Mouse (Mus musculus): ENCODE results near the gene Palld. TPM values are rescaled to one million over a fixed set of nuclear protein-coding genes. Genes with fewer than 3 reads are reported as not detected.
A peak's percentile ranks its signal among the peaks of the same experiment; 100 is the strongest.

Gene Palld
- polyA plus RNA-seq, 1 experiment from 2014 or later: 62.3 TPM

- Histone ChIP-seq H3K9ac (ENCODE audit: low read depth, low read length) (no peak overlapping the region), H3K36me3 (ENCODE audit: control insufficient read depth, insufficient read depth) (no peaks in the 10 kb centered on the region; the same call in 1 of the 2 replicates), H3K27ac (ENCODE audit: low read depth, low read length) (peak overlapping the region; percentile 87), H3K4me3 (ENCODE audit: low read depth, low read length) (no peak overlapping the region), H3K9me3 (ENCODE audit: control insufficient read depth) (no peaks in the 10 kb centered on the region), H3K4me1 (replicated peaks; ENCODE audit: control insufficient read depth, insufficient read depth, low read length) (peaks cover 11% of the 10 kb centered on the region), H3K4me2 (replicated peaks; ENCODE audit: low read depth) (peak overlapping the region; percentile 31), H3K27me3 (replicated peaks; ENCODE audit: control insufficient read depth, insufficient read depth, low read length) (no peaks in the 10 kb centered on the region)
- peak; percentile 84 for ATAC-seq
- TF ChIP-seq CTCF (IDR thresholded peaks at IDR 0.05; ENCODE audit: low read depth): no peak
- 37% methylated on average over 14 of the region's 14 CpGs for WGBS
Observed at GRCm38 (mm10) chr8:61715351-61716125, 187.0 kb downstream of the Palld start.

- H3K27me3 ChIP-seq (replicated peaks; ENCODE audit: control insufficient read depth, insufficient read depth, low read length): no peaks in the 10 kb centered on the region
- ATAC-seq: peak; percentile 89
- no peak for TF ChIP-seq CTCF (IDR thresholded peaks at IDR 0.05; ENCODE audit: low read depth)
- H3K9me3 ChIP-seq (ENCODE audit: control insufficient read depth): no peaks in the 10 kb centered on the region
- H3K4me1 ChIP-seq (replicated peaks; ENCODE audit: control insufficient read depth, insufficient read depth, low read length): peaks cover 11% of the 10 kb centered on the region
- no peak overlapping the region for H3K9ac ChIP-seq (ENCODE audit: low read depth, low read length)
- H3K36me3 ChIP-seq (ENCODE audit: control insufficient read depth, insufficient read depth): no peaks in the 10 kb centered on the region; the same call in 1 of the 2 replicates
- 22% methylated on average over 6 of the region's 6 CpGs for WGBS
- no peak overlapping the region for H3K4me3 ChIP-seq (ENCODE audit: low read depth, low read length)
- peak overlapping the region; percentile 30; the same call in 1 of the 2 replicates for H3K4me2 ChIP-seq (replicated peaks; ENCODE audit: low read depth)
- peak overlapping the region; percentile 87 for H3K27ac ChIP-seq (ENCODE audit: low read depth, low read length)
Observed at GRCm38 (mm10) chr8:61714293-61714831, 188.1 kb downstream of the Palld start.

- Histone ChIP-seq H3K4me3 (ENCODE audit: low read depth, low read length) (no peak overlapping the region), H3K9ac (ENCODE audit: low read depth, low read length) (no peak overlapping the region), H3K4me2 (replicated peaks; ENCODE audit: low read depth) (peak overlapping the region; percentile 24), H3K27me3 (replicated peaks; ENCODE audit: control insufficient read depth, insufficient read depth, low read length) (no peaks in the 10 kb centered on the region), H3K36me3 (ENCODE audit: control insufficient read depth, insufficient read depth) (peaks cover 3% of the 10 kb centered on the region; the same call in 1 of the 2 replicates), H3K27ac (ENCODE audit: low read depth, low read length) (peak overlapping the region; percentile 87), H3K9me3 (ENCODE audit: control insufficient read depth) (no peaks in the 10 kb centered on the region), H3K4me1 (replicated peaks; ENCODE audit: control insufficient read depth, insufficient read depth, low read length) (peaks cover 11% of the 10 kb centered on the region)
- no peak for TF ChIP-seq CTCF (IDR thresholded peaks at IDR 0.05; ENCODE audit: low read depth)
- 48% methylated on average over 16 of the region's 16 CpGs for WGBS
- peak; percentile 29 for ATAC-seq
Observed at GRCm38 (mm10) chr8:61713195-61713990, 189.1 kb downstream of the Palld start.

- 88% methylated on average over 2 of the region's 2 CpGs for WGBS
- Histone ChIP-seq H3K9ac (ENCODE audit: low read depth, low read length) (no peak overlapping the region), H3K27ac (ENCODE audit: low read depth, low read length) (no peak overlapping the region)
Observed at GRCm38 (mm10) chr8:61712426-61712825, 190.1 kb downstream of the Palld start.

GRCm38 (mm10) chr8:61708586-61709305 is 193.7 kb downstream of the Palld start:
- no peak for TF ChIP-seq CTCF (IDR thresholded peaks at IDR 0.05; ENCODE audit: low read depth)

More at GRCm38 (mm10) chr8:61712426-61712825, 190.1 kb downstream of the Palld start:
- TF ChIP-seq CTCF (IDR thresholded peaks at IDR 0.05; ENCODE audit: low read depth): no peak
- H3K27me3 ChIP-seq (replicated peaks; ENCODE audit: control insufficient read depth, insufficient read depth, low read length): no peaks in the 10 kb centered on the region
- H3K4me3 ChIP-seq (ENCODE audit: low read depth, low read length): no peak overlapping the region
- H3K4me1 ChIP-seq (replicated peaks; ENCODE audit: control insufficient read depth, insufficient read depth, low read length): peaks cover 11% of the 10 kb centered on the region
- H3K9me3 ChIP-seq (ENCODE audit: control insufficient read depth): no peaks in the 10 kb centered on the region
- H3K36me3 ChIP-seq (ENCODE audit: control insufficient read depth, insufficient read depth): peaks cover 6% of the 10 kb centered on the region; the same call in 1 of the 2 replicates
- no peak for ATAC-seq
- H3K4me2 ChIP-seq (replicated peaks; ENCODE audit: low read depth): no peak overlapping the region

More at GRCm38 (mm10) chr8:61708586-61709305, 193.7 kb downstream of the Palld start:
- Histone ChIP-seq H3K36me3 (ENCODE audit: control insufficient read depth, insufficient read depth) (peaks cover 10% of the 10 kb centered on the region; the same call in 1 of the 2 replicates), H3K4me3 (ENCODE audit: low read depth, low read length) (no peak overlapping the region), H3K9me3 (ENCODE audit: control insufficient read depth) (no peaks in the 10 kb centered on the region), H3K27me3 (replicated peaks; ENCODE audit: control insufficient read depth, insufficient read depth, low read length) (no peaks in the 10 kb centered on the region), H3K4me1 (replicated peaks; ENCODE audit: control insufficient read depth, insufficient read depth, low read length) (peaks cover 4% of the 10 kb centered on the region), H3K9ac (ENCODE audit: low read depth, low read length) (no peak overlapping the region), H3K4me2 (replicated peaks; ENCODE audit: low read depth) (no peak overlapping the region), H3K27ac (ENCODE audit: low read depth, low read length) (no peak overlapping the region)
- 90% methylated on average over 8 of the region's 8 CpGs for WGBS
- ATAC-seq: no peak
